Mouse (Mus musculus) brain, embryonic 14.5 days (tissue): ENCODE measurements at regions not wholly inside any gene's neighbourhood (a gene's known extent, or its start where the extent isn't known, plus 50 kb on each side); places are given as distances from the start of the nearest gene placed in this dataset.

ENCODE experiments used
- CTCF ChIP-seq: fragments of 200-500 bp; IDR thresholded peaks from 2 replicates; pipeline ENCODE4 v1.5.1; 2012; ENCODE audit warnings: inconsistent platforms, mild to moderate bottlenecking, moderate library complexity, borderline replicate concordance; ENCODE audit not compliant: insufficient read depth, insufficient read length; ENCODE audit errors: extremely low read depth
- POLR2A ChIP-seq: fragments of 200-500 bp; IDR thresholded peaks from 2 replicates; pipeline ENCODE4 v1.6.1; 2012; ENCODE audit warnings: mild to moderate bottlenecking, inconsistent platforms, borderline replicate concordance; ENCODE audit not compliant: poor library complexity, insufficient read depth, insufficient read length, severe bottlenecking; ENCODE audit errors: extremely low read depth

- no peak for TF ChIP-seq CTCF
- no peak for TF ChIP-seq POLR2A
These were observed 104.0 kb upstream of the Rapgef5 start for GRCm38 (mm10) chr12:117412257-117412656.
